Mouse (Mus musculus) neutrophil, adult 65 days (primary cell): ENCODE data around the gene Uxt. TPM values are rescaled to one million over a fixed set of nuclear protein-coding genes. Genes with fewer than 3 reads are reported as not detected.

Experiments
- total RNA-seq: library from RNA; stranded (reverse); gene quantifications from 2 replicates; pipeline ENCODE4 v1.2.4, GENCODE M21; 2023

Uxt gene
- total RNA-seq: 27.9 and 31.6 TPM in 2 replicates

DNA sequence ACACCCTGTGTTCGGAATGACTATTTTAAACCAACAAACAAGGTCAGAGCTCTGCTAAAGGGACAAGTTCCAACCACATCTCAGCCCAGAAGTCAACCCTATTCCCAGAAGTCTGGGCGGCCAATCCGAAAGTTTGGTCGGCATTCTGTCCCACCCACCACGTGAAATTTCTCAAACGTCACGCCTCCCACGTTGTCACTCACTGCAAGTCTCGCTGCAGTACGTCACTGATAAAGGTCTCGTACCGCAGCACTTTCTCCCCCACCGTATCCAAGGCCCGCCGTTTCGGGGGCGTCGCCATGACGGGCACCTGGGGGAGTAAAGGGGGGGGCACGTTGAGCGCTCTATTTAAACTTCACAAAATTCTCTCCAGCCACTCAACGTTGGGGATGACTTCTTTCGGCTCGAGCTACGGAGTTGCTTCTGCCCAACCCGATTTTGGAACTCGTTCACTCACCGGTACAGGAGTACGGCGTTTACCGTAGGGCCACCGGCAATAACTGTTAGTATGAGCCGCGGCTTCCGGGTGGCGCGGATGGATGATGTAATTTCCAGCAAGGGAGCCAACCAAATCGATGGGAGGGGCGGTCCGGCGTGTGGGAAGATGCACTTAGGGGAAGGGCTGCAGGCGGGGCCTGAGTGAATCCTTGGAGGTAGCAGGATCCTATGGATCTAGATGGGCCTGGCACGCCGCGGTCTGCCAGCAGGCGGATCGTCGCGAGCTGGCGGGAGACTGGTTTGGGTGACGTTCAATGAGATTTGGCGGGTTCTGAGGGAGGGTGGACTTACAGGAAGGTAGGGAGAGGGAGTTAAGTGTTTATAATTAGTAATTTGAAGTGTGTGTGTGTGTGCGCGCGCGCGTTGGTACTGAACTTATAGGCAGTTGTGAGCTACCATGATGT, at the start of gene Uxt:
Uxt (minus strand) TSS at position 541 of the 902 bp plus-strand sequence.

GRCm38 (mm10) chrX:20950191-20950880, 11.5 kb downstream of the Uxt start, which contains the start of gene Elk1:
Gene Elk1 (minus strand): TSS chrX:20950608.

GRCm38 (mm10) chrX:20931364-20931763, 30.5 kb downstream of the Uxt start, which contains the start of gene Cfp:
Gene Cfp (minus strand): TSS chrX:20931555.

DNA sequence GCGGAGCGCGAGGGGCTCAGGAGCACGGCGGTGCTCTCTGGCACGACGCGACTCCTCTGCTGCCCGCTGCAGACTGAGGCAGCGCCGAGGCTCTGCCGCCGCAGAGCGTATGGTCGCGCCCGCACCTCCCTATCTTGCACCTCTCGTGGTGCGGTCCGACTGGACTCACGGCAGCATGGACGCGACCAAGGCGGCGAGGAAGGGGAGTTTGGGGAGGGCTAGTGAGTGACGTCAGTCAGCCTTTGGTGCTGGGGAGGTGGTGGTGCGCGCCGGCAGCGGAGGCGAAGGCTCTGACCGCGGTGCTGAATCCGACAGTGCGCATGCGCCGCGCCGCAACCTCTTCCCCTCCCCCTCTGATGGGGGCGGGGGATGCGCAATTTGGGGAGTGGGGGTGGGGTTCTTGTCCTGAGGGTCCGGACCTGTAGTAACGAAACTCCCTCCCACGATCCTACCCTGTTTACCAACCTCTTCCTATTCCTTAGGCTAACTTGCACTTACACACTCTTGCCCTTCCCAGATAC, 40.9 kb downstream of the Uxt start, which contains the start of gene Syn1:
Syn1 (minus strand) TSS at position 161 of the 521 bp plus-strand sequence.

Other genes with a start within 250 kb of the Uxt start
- 55.6 and 74.8 TPM in 2 replicates for gene Araf, start 164.2 kb downstream of the Uxt start, total RNA-seq
- not detected in 2 replicates for gene Timp1, start 91.9 kb downstream of the Uxt start, total RNA-seq
- 2.3 and 3.1 TPM in 2 replicates for gene Syn1, start 41.0 kb downstream of the Uxt start, total RNA-seq
- 243 and 259 TPM in 2 replicates for gene Cfp, start 30.5 kb downstream of the Uxt start, total RNA-seq
- 14.2 and 14.5 TPM in 2 replicates for gene Elk1, start 11.4 kb downstream of the Uxt start, total RNA-seq
- 8.9 and 12.8 TPM in 2 replicates for gene Zfp182, start 100.3 kb upstream of the Uxt start, total RNA-seq
- gene Spaca5, start 106.4 kb upstream of the Uxt start, total RNA-seq: not detected in 2 replicates
- not detected in 2 replicates for gene Zfp300, start 127.5 kb upstream of the Uxt start, total RNA-seq
- gene Ssxa1, start 153.8 kb upstream of the Uxt start, total RNA-seq: not detected in 2 replicates
- not detected in 2 replicates for gene Gm21876, start 213.6 kb upstream of the Uxt start, total RNA-seq